Mouse (Mus musculus) heart, embryonic 10.5 days (tissue): ENCODE measurements around the gene Gipc1. TPM values are rescaled to one million over a fixed set of nuclear protein-coding genes. Genes with fewer than 3 reads are reported as not detected.
A peak's percentile ranks its signal among the peaks of the same experiment; 100 is the strongest.

Experiments used
- DNase-seq: peaks from one replicate; pipeline ENCODE4 v3.0.0-alpha.2; 2017; ENCODE audit warnings: low spot score
- H3K27ac ChIP-seq: fragments of 300-500 bp; sonication (generic); 2 replicates; pipeline ENCODE4 v1.5.1; 2016; ENCODE audit warnings: mild to moderate bottlenecking
- H3K27me3 ChIP-seq: fragments of 300-500 bp; sonication (generic); 2 replicates; pipeline ENCODE4 v1.6.1; 2016; ENCODE audit warnings: mild to moderate bottlenecking; ENCODE audit not compliant: poor library complexity, insufficient read depth, severe bottlenecking
- H3K36me3 ChIP-seq: fragments of 300-500 bp; sonication (generic); 2 replicates; pipeline ENCODE4 v1.6.1; 2016; ENCODE audit warnings: mild to moderate bottlenecking, moderate library complexity
- H3K4me1 ChIP-seq: fragments of 300-500 bp; sonication (generic); 2 replicates; pipeline ENCODE4 v1.6.1; 2016; ENCODE audit warnings: mild to moderate bottlenecking
- H3K4me3 ChIP-seq: fragments of 300-500 bp; sonication (generic); 2 replicates; pipeline ENCODE4 v1.5.1; 2016; ENCODE audit warnings: mild to moderate bottlenecking, moderate library complexity
- H3K9me3 ChIP-seq: fragments of 300-500 bp; sonication (generic); 2 replicates; pipeline ENCODE4 v1.6.1; 2016; ENCODE audit warnings: mild to moderate bottlenecking, moderate library complexity
- WGBS: fragments of 180-500 bp; shearing (Covaris S2); methylation state at CpG from one replicate; pipeline ENCODE4 v1.1.7; 2016; 5-methylcytosine and 5-hydroxymethylcytosine counted together
- polyA plus RNA-seq: library from polyadenylated mRNA; unstranded; fragments of >200 nt; fragmentation: Nextera tagmentation; extraction: Ambion mirVana; gene quantifications from 2 replicates; pipeline ENCODE4 v1.2.1, GENCODE M21; 2016

Gene Gipc1
- polyA plus RNA-seq, 1 experiment from 2014 or later: 204 TPM

GRCm38 (mm10) chr8:83654725-83655124 is 2.2 kb downstream of the Gipc1 start:
- H3K4me1 ChIP-seq: peaks cover 30% of the 10 kb centered on the region
- H3K4me3 ChIP-seq: no peak overlapping the region
- H3K27ac ChIP-seq: no peak overlapping the region
- DNase-seq: no peak
- 95% methylated on average over 6 of the region's 6 CpGs for WGBS
- peaks cover 24% of the 10 kb centered on the region for H3K36me3 ChIP-seq
- no peaks in the 10 kb centered on the region for H3K9me3 ChIP-seq
- H3K27me3 ChIP-seq: no peaks in the 10 kb centered on the region

- Histone ChIP-seq H3K4me3 (no peak overlapping the region), H3K9me3 (no peaks in the 10 kb centered on the region), H3K27ac (no peak overlapping the region), H3K36me3 (peaks cover 24% of the 10 kb centered on the region), H3K4me1 (peaks cover 43% of the 10 kb centered on the region), H3K27me3 (no peaks in the 10 kb centered on the region)
- DNase-seq: no peak
- WGBS: 87% methylated on average over 9 of the region's 9 CpGs
Measured at GRCm38 (mm10) chr8:83656043-83656442, 3.6 kb downstream of the Gipc1 start.

GRCm38 (mm10) chr8:83656484-83657246 is 4.2 kb downstream of the Gipc1 start:
- no peak for DNase-seq
- Histone ChIP-seq H3K4me3 (no peak overlapping the region), H3K4me1 (peaks cover 49% of the 10 kb centered on the region), H3K36me3 (peaks cover 24% of the 10 kb centered on the region), H3K27ac (no peak overlapping the region), H3K9me3 (no peaks in the 10 kb centered on the region), H3K27me3 (no peaks in the 10 kb centered on the region)
- 67% methylated on average over 13 of the region's 13 CpGs for WGBS

GRCm38 (mm10) chr8:83660545-83660944 is 8.1 kb downstream of the Gipc1 start:
- H3K4me3 ChIP-seq: peak overlapping the region; percentile 42
- peaks cover 35% of the 10 kb centered on the region for H3K36me3 ChIP-seq
- peak overlapping the region; percentile 67 for H3K27ac ChIP-seq

GRCm38 (mm10) chr8:83660995-83661680 is 8.7 kb downstream of the Gipc1 start:
- peaks cover 35% of the 10 kb centered on the region for H3K36me3 ChIP-seq

More at GRCm38 (mm10) chr8:83660545-83660944, 8.1 kb downstream of the Gipc1 start:
- Histone ChIP-seq H3K4me1 (peaks cover 46% of the 10 kb centered on the region), H3K9me3 (no peaks in the 10 kb centered on the region), H3K27me3 (no peaks in the 10 kb centered on the region)
- DNase-seq: no peak
- WGBS: 9% methylated on average over 8 of the region's 8 CpGs

GRCm38 (mm10) chr8:83662421-83662826 is 9.9 kb downstream of the Gipc1 start:
- H3K36me3 ChIP-seq: peaks cover 28% of the 10 kb centered on the region
- H3K4me3 ChIP-seq: no peak overlapping the region; the same call in 1 of the 2 replicates
- peak; percentile 89 for DNase-seq
- H3K9me3 ChIP-seq: no peaks in the 10 kb centered on the region
- H3K27me3 ChIP-seq: peaks cover 9% of the 10 kb centered on the region
- H3K27ac ChIP-seq: peak overlapping the region; percentile 30; the same call in 1 of the 2 replicates
- 4% methylated on average over 4 of the region's 4 CpGs for WGBS
- peaks cover 54% of the 10 kb centered on the region for H3K4me1 ChIP-seq

More at GRCm38 (mm10) chr8:83660995-83661680, 8.7 kb downstream of the Gipc1 start:
- 13% methylated on average over 22 of the region's 22 CpGs for WGBS
- DNase-seq: no peak
- Histone ChIP-seq H3K4me1 (peaks cover 50% of the 10 kb centered on the region), H3K9me3 (no peaks in the 10 kb centered on the region), H3K27me3 (no peaks in the 10 kb centered on the region), H3K4me3 (peak overlapping the region; percentile 42), H3K27ac (peak overlapping the region; percentile 67)

- H3K27ac ChIP-seq: no peak overlapping the region
- peaks cover 23% of the 10 kb centered on the region for H3K27me3 ChIP-seq
- no peak overlapping the region for H3K4me3 ChIP-seq
- H3K9me3 ChIP-seq: no peaks in the 10 kb centered on the region
- H3K4me1 ChIP-seq: peaks cover 67% of the 10 kb centered on the region
- 89% methylated on average over 13 of the region's 13 CpGs for WGBS
- no peak for DNase-seq
- peaks cover 15% of the 10 kb centered on the region for H3K36me3 ChIP-seq
Measured at GRCm38 (mm10) chr8:83664096-83664495, 11.6 kb downstream of the Gipc1 start.

- DNase-seq: no peak
Measured at GRCm38 (mm10) chr8:83664931-83665625, 12.6 kb downstream of the Gipc1 start.

GRCm38 (mm10) chr8:83665969-83666865 is 13.7 kb downstream of the Gipc1 start, which contains the start of gene Ptger1:
Gene Ptger1, plus strand, starts transcription at chr8:83666678.
- H3K27me3 ChIP-seq: peaks cover 27% of the 10 kb centered on the region
- H3K9me3 ChIP-seq: no peaks in the 10 kb centered on the region
- 37% methylated on average over 14 of the region's 14 CpGs for WGBS
- H3K27ac ChIP-seq: 0 out of 2 replicates have a peak within 1 kb of the TSS, but pooled peaks have one; percentile 1
- no peak for DNase-seq
- H3K4me1 ChIP-seq: peaks cover 62% of the 10 kb centered on the region
- 0 out of 2 replicates have a peak within 1 kb of the TSS, but pooled peaks have one; percentile 10 for H3K4me3 ChIP-seq
- peaks cover 32% of the 10 kb centered on the region for H3K36me3 ChIP-seq

More at GRCm38 (mm10) chr8:83664931-83665625, 12.6 kb downstream of the Gipc1 start:
- Histone ChIP-seq H3K4me3 (no peak overlapping the region), H3K9me3 (no peaks in the 10 kb centered on the region), H3K27me3 (peaks cover 27% of the 10 kb centered on the region), H3K36me3 (peaks cover 22% of the 10 kb centered on the region), H3K27ac (no peak overlapping the region), H3K4me1 (peaks cover 66% of the 10 kb centered on the region)
- WGBS: 63% methylated on average over 2 of the region's 2 CpGs

GRCm38 (mm10) chr8:83666866-83667234 is 14.4 kb downstream of the Gipc1 start:
- no peak for DNase-seq
- Histone ChIP-seq H3K4me3 (0 out of 2 replicates have a peak overlapping the region, but pooled peaks have one; percentile 10), H3K9me3 (no peaks in the 10 kb centered on the region), H3K27me3 (peaks cover 27% of the 10 kb centered on the region), H3K27ac (0 out of 2 replicates have a peak overlapping the region, but pooled peaks have one; percentile 1), H3K36me3 (peaks cover 39% of the 10 kb centered on the region), H3K4me1 (peaks cover 56% of the 10 kb centered on the region)
- WGBS: 91% methylated on average over 3 of the region's 3 CpGs

GRCm38 (mm10) chr8:83667526-83667925 is 15.0 kb downstream of the Gipc1 start:
- H3K36me3 ChIP-seq: peaks cover 46% of the 10 kb centered on the region
- peaks cover 27% of the 10 kb centered on the region for H3K27me3 ChIP-seq
- peak overlapping the region; percentile 77; the same call in 1 of the 2 replicates for H3K27ac ChIP-seq
- peaks cover 49% of the 10 kb centered on the region for H3K4me1 ChIP-seq
- 79% methylated on average over 10 of the region's 10 CpGs for WGBS
- H3K9me3 ChIP-seq: no peaks in the 10 kb centered on the region
- peak overlapping the region; percentile 61 for H3K4me3 ChIP-seq
- no peak for DNase-seq
